Mouse (Mus musculus) right cerebral cortex, postnatal 25 days (tissue): ENCODE measurements at regions not wholly inside any gene's neighbourhood (a gene's known extent, or its start where the extent isn't known, plus 50 kb on each side); places are given as distances from the start of the nearest gene placed in this dataset.

Experiments used
- DNase-seq: peaks from one replicate; pipeline ENCODE4 v3.0.0; 2022

- DNase-seq, result peak; percentile 20
Measured at GRCm38 (mm10) chr14:91889141-91889631, 2001.3 kb downstream of the Pcdh9 start.

- no peak for DNase-seq
Measured at GRCm38 (mm10) chr14:91865935-91866664, 2024.4 kb downstream of the Pcdh9 start.

- DNase-seq, result no peak
Measured at GRCm38 (mm10) chr14:91852258-91852657, 2038.2 kb downstream of the Pcdh9 start.
